Mouse (Mus musculus) embryonic facial prominence, embryonic 15.5 days (tissue): ENCODE measurements around the gene Erlec1. TPM values are rescaled to one million over a fixed set of nuclear protein-coding genes. Genes with fewer than 3 reads are reported as not detected.
A peak's percentile ranks its signal among the peaks of the same experiment; 100 is the strongest.

Experiments
- ATAC-seq: fragments of 200-750 bp; cut with Nextera tagmentation; 2 replicates; pipeline ENCODE4 v1.8.0; 2017; ENCODE audit warnings: low read depth, moderate TSS enrichment; ENCODE audit not compliant: insufficient number of reproducible peaks, low FRiP score, low TSS enrichment
- H3K27ac ChIP-seq: fragments of 300-500 bp; sonication (generic); replicated peaks from 2 replicates; pipeline ENCODE4 v1.5.1; 2015; ENCODE audit warnings: mild to moderate bottlenecking, inconsistent platforms
- H3K27me3 ChIP-seq: fragments of 300-500 bp; sonication (generic); 2 replicates; pipeline ENCODE4 v1.6.1; 2015; ENCODE audit warnings: inconsistent platforms
- H3K36me3 ChIP-seq: fragments of 300-500 bp; sonication (generic); 2 replicates; pipeline ENCODE4 v1.6.1; 2015; ENCODE audit warnings: mild to moderate bottlenecking, inconsistent platforms
- H3K4me1 ChIP-seq: fragments of 300-500 bp; sonication (generic); 2 replicates; pipeline ENCODE4 v1.6.1; 2015; ENCODE audit warnings: inconsistent platforms
- H3K4me2 ChIP-seq: fragments of 300-500 bp; sonication (generic); replicated peaks from 2 replicates; pipeline ENCODE4 v1.6.1; 2015; ENCODE audit warnings: mild to moderate bottlenecking, inconsistent platforms
- H3K4me3 ChIP-seq: fragments of 300-500 bp; sonication (generic); replicated peaks from 2 replicates; pipeline ENCODE4 v1.5.1; 2015; ENCODE audit warnings: mild to moderate bottlenecking, inconsistent platforms
- H3K9ac ChIP-seq: fragments of 300-500 bp; sonication (generic); 2 replicates; pipeline ENCODE4 v1.6.1; 2015; ENCODE audit warnings: inconsistent platforms
- H3K9me3 ChIP-seq: fragments of 300-500 bp; sonication (generic); replicated peaks from 2 replicates; pipeline ENCODE4 v1.6.1; 2016; ENCODE audit warnings: inconsistent platforms
- WGBS: fragments of 180-500 bp; shearing (Covaris S2); methylation state at CpG from one replicate; pipeline ENCODE4 v1.1.7; 2015; 5-methylcytosine and 5-hydroxymethylcytosine counted together
- polyA plus RNA-seq: library from polyadenylated mRNA; unstranded; fragments of >200 nt; fragmentation: Nextera tagmentation; extraction: Ambion mirVana; gene quantifications from 2 replicates; pipeline ENCODE4 v1.2.1, GENCODE M21; 2015

The Erlec1 gene
- polyA plus RNA-seq, 1 experiment from 2014 or later, result 13.0 TPM

GRCm38 (mm10) chr11:30943522-30943921, 10.6 kb downstream of the Erlec1 start:
- Histone ChIP-seq H3K4me3 (no peak overlapping the region), H3K4me2 (no peak overlapping the region), H3K9me3 (no peaks in the 10 kb centered on the region), H3K27ac (no peak overlapping the region), H3K4me1 (no peaks in the 10 kb centered on the region), H3K36me3 (peaks cover 54% of the 10 kb centered on the region), H3K27me3 (no peaks in the 10 kb centered on the region), H3K9ac (no peak overlapping the region)
- ATAC-seq, result no peak
- WGBS, result 92% methylated on average over 2 of the region's 2 CpGs

- WGBS, result 89% methylated on average over 1 of the region's 1 CpGs
- no peak overlapping the region for H3K9ac ChIP-seq
- H3K27ac ChIP-seq, result no peak overlapping the region
- ATAC-seq, result no peak
- no peaks in the 10 kb centered on the region for H3K27me3 ChIP-seq
- H3K4me3 ChIP-seq, result no peak overlapping the region
- no peaks in the 10 kb centered on the region for H3K9me3 ChIP-seq
- no peaks in the 10 kb centered on the region for H3K4me1 ChIP-seq
- H3K36me3 ChIP-seq, result peaks cover 30% of the 10 kb centered on the region
- no peak overlapping the region for H3K4me2 ChIP-seq
These were observed 25.6 kb downstream of the Erlec1 start for GRCm38 (mm10) chr11:30928498-30928897.

- Histone ChIP-seq H3K27ac (no peak overlapping the region), H3K9me3 (no peaks in the 10 kb centered on the region), H3K36me3 (peaks cover 29% of the 10 kb centered on the region), H3K4me1 (no peaks in the 10 kb centered on the region), H3K27me3 (no peaks in the 10 kb centered on the region), H3K4me2 (no peak overlapping the region), H3K4me3 (no peak overlapping the region), H3K9ac (no peak overlapping the region)
- no peak for ATAC-seq
These were observed 26.1 kb downstream of the Erlec1 start for GRCm38 (mm10) chr11:30928079-30928478.

- 94% methylated on average over 3 of the region's 3 CpGs for WGBS
- Histone ChIP-seq H3K27ac (no peak overlapping the region), H3K4me2 (no peak overlapping the region), H3K9ac (no peak overlapping the region), H3K27me3 (no peaks in the 10 kb centered on the region), H3K4me1 (no peaks in the 10 kb centered on the region), H3K36me3 (peaks cover 18% of the 10 kb centered on the region), H3K4me3 (no peak overlapping the region), H3K9me3 (no peaks in the 10 kb centered on the region)
- ATAC-seq, result no peak
These were observed 30.9 kb downstream of the Erlec1 start for GRCm38 (mm10) chr11:30923283-30923682.

- Histone ChIP-seq H3K4me3 (no peak overlapping the region), H3K4me2 (no peak overlapping the region), H3K9me3 (no peaks in the 10 kb centered on the region), H3K36me3 (peaks cover 10% of the 10 kb centered on the region; the same call in 1 of the 2 replicates), H3K4me1 (no peaks in the 10 kb centered on the region), H3K27ac (no peak overlapping the region), H3K9ac (no peak overlapping the region), H3K27me3 (no peaks in the 10 kb centered on the region)
- ATAC-seq, result no peak
- 73% methylated on average over 1 of the region's 1 CpGs for WGBS
These were observed 33.5 kb downstream of the Erlec1 start for GRCm38 (mm10) chr11:30920641-30921040.

- 94% methylated on average over 3 of the region's 3 CpGs for WGBS
- no peak for ATAC-seq
These were observed 41.8 kb downstream of the Erlec1 start for GRCm38 (mm10) chr11:30912311-30912710.

GRCm38 (mm10) chr11:30899312-30899711, 54.8 kb downstream of the Erlec1 start:
- no peaks in the 10 kb centered on the region for H3K4me1 ChIP-seq
- no peak overlapping the region for H3K9ac ChIP-seq
- ATAC-seq, result no peak
- no peak overlapping the region for H3K4me2 ChIP-seq
- no peaks in the 10 kb centered on the region for H3K36me3 ChIP-seq
- no peaks in the 10 kb centered on the region for H3K9me3 ChIP-seq
- no peaks in the 10 kb centered on the region for H3K27me3 ChIP-seq
- no peak overlapping the region for H3K4me3 ChIP-seq
- no peak overlapping the region for H3K27ac ChIP-seq

More at GRCm38 (mm10) chr11:30912311-30912710, 41.8 kb downstream of the Erlec1 start:
- H3K27me3 ChIP-seq, result no peaks in the 10 kb centered on the region
- H3K4me3 ChIP-seq, result no peak overlapping the region
- no peak overlapping the region for H3K9ac ChIP-seq
- H3K4me1 ChIP-seq, result no peaks in the 10 kb centered on the region
- no peaks in the 10 kb centered on the region for H3K36me3 ChIP-seq
- no peaks in the 10 kb centered on the region for H3K9me3 ChIP-seq
- H3K27ac ChIP-seq, result no peak overlapping the region
- no peak overlapping the region for H3K4me2 ChIP-seq

- H3K9me3 ChIP-seq, result no peaks in the 10 kb centered on the region
- H3K27me3 ChIP-seq, result no peaks in the 10 kb centered on the region
- ATAC-seq, result no peak
- H3K9ac ChIP-seq, result no peak overlapping the region
- H3K4me1 ChIP-seq, result no peaks in the 10 kb centered on the region
- H3K36me3 ChIP-seq, result no peaks in the 10 kb centered on the region
- WGBS, result 87% methylated on average over 1 of the region's 1 CpGs
- H3K4me2 ChIP-seq, result no peak overlapping the region
- no peak overlapping the region for H3K27ac ChIP-seq
- H3K4me3 ChIP-seq, result no peak overlapping the region
These were observed 57.9 kb downstream of the Erlec1 start for GRCm38 (mm10) chr11:30896201-30896600.

GRCm38 (mm10) chr11:30888153-30888552, 66.0 kb downstream of the Erlec1 start:
- Histone ChIP-seq H3K9ac (no peak overlapping the region), H3K9me3 (no peaks in the 10 kb centered on the region), H3K27me3 (peaks cover 4% of the 10 kb centered on the region), H3K4me3 (no peak overlapping the region), H3K36me3 (no peaks in the 10 kb centered on the region), H3K27ac (no peak overlapping the region), H3K4me2 (no peak overlapping the region), H3K4me1 (no peaks in the 10 kb centered on the region)
- 78% methylated on average over 2 of the region's 2 CpGs for WGBS
- no peak for ATAC-seq

- Histone ChIP-seq H3K27me3 (peaks cover 4% of the 10 kb centered on the region), H3K4me1 (no peaks in the 10 kb centered on the region), H3K27ac (no peak within 1 kb of the TSS), H3K9me3 (no peaks in the 10 kb centered on the region), H3K4me3 (peak within 1 kb of the TSS; percentile 49), H3K4me2 (peak within 1 kb of the TSS; percentile 91), H3K9ac (peak within 1 kb of the TSS; percentile 10; the same call in 1 of the 2 replicates), H3K36me3 (0 out of 2 replicates have a peak, but pooled peaks cover under 1% of the 10 kb centered on the region)
- ATAC-seq, result peak; percentile 85
- 3% methylated on average over 41 of the region's 41 CpGs for WGBS
These were observed 68.8 kb downstream of the Erlec1 start, which contains the start of the genes Gpr75 and Asb3 for GRCm38 (mm10) chr11:30885171-30885871. Gene Gpr75, plus strand, starts transcription at chr11:30885358. Gene Asb3, plus strand, starts transcription at chr11:30885416.
